Mouse (Mus musculus) induced T-regulatory cell, adult 2 months (primary cell): Measurements from ENCODE around the gene Tex22.

Experiments used
- DNase-seq: peaks from one replicate; pipeline ENCODE4 v3.0.0-alpha.2; 2012; ENCODE audit warnings: low read depth

Gene Tex22

GRCm38 (mm10) chr12:113056089-113056488 lies 18.2 kb upstream of the Tex22 start:
- DNase-seq: no peak

DNA sequence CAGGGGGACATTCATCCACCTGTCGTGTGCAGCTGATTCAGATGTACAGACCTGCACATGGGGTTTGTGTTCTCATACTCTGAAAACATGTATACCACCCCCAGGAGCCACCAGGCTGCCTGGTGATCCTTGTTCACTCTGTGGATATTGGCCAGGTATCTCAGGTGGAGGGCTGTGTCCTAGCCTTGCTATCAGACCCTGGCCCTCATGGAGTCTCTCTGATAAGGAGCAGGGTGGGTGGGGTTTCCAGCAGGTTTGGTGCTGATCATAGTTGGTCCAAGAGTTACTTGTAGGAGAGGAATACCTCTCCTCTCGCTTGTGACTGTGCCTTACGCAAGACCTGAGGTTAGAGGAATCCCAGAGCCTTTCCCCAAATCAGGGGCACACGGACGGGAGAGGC lies 14.1 kb upstream of the Tex22 start:
- no peak for DNase-seq

DNA sequence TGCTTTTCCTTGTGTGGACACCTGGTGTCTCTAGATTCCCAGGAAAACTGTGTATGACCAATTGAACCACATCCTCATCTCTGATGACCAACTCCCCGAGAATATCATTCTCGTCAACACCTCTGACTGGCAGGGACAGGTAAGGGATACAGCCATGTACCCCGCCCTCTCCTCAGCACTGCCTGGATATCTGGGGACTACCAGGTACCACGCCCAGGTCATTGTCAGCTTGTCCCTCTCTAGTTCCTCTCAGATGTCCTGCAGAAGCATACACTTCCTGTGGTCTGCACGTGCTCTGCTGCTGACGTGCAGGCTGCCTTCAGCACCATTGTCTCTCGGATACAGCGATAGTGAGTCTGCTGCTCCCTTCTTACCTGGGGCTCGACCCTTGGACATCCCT lies 12.7 kb upstream of the Tex22 start:
- no peak for DNase-seq

GRCm38 (mm10) chr12:113062201-113062600 lies 12.1 kb upstream of the Tex22 start:
- DNase-seq: no peak

- DNase-seq: no peak
Observed at GRCm38 (mm10) chr12:113063700-113064099, 10.6 kb upstream of the Tex22 start.

DNA sequence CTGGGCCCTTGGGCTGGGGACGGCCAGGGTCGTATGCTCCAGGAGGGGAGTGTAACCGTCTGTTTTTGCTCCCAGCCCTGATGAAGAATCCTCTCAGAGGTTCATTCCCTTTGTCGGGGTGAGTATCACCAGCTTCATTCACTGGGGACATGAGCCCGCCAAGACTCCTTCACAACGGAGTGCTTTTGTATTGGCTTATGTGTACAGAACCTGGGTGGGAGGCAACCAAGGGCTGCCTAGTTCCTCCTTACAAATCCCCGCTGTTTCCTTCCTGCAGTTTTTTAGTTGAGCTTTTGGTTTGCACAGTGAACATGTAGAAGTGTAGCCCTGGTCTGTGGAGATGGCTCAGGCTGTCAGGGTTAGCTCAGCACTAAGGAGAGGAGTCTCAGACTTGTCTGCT lies 6.3 kb upstream of the Tex22 start:
- no peak for DNase-seq

GRCm38 (mm10) chr12:113069389-113069788 lies 4.9 kb upstream of the Tex22 start:
- DNase-seq: no peak

GRCm38 (mm10) chr12:113071321-113071720 lies 3.0 kb upstream of the Tex22 start:
- no peak for DNase-seq

DNA sequence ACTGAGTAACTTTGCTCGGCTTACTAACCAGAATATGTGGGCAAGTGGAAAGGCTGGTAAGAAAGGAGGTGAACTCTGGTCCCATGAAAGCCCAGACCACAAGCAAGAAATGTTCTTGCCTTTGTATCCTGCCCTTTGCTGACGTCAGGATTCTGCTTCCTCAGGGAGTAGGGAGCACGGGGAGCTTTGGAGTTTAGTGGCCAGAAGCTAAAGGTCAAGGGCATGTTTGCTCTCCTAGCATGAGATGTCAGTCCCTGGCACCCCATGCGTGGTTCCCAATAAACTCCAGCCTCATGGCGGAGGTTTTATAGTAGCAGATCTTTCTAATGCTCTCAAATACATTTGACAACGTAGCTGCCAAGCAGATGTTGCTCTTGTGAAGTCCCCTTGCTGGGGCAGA lies 2.5 kb upstream of the Tex22 start:
- no peak for DNase-seq

DNA sequence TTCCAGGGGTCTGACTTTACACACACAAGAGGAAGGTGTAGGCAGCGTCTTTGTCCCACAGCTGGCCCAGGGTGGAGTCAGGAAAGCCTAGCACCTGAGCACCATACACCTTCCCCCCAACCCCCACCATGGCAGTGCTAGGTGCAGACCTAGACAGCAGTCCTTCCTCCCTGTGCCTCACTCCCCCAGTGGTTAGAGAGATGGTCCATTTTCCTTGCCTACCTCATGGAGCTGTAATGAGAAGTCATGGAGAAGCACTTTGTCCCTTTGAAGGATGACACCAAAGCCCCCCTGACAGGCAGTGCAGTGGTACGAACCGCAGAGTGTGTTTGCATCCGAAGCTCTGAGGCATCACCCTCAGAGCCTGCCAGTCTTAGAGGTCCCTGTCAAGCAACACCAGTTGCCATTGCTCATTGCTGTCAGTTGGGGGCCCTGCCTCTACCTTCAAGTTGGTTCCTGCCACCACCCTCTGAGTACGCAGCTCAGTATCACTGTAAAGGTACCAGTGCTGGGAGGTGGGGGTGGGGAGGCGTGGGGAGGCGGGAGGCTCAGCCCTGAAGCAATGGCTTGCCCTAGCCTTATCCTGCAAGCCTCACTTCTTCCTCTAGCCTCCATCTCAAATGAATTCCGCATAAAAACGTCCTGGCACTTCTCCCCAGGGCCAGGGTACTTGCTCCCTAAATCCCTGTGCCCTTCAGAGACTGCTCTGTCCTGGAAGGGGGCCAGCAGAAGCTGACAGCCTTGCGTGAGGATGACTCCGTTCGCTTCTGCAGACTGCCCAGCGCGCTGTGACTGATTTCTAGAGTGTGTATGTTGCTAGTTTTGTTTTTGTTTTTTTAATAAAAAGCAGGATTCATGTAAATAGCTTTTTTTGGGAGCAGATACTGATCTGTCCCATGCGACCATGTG lies 628 bp upstream of the Tex22 start:
- DNase-seq: peak; percentile 66

DNA sequence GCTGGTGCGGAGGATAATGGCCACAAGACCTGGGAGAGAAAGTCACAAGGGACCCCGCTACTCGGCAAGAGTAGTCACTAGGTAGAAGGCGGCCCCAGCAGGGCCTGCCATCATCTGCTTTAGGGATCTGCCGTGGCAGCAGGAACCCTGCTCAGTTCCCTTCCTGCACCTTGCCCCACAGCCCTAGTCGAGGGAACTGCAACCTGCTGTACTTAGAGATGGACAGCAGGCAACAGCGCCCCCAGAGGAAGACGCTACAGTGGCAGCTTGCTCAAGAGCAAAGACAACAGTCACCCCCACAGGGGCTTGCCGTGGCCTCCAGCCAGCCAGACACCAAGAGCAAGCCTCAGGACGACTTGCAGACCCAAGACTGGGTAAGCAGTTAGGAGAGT lies 757 bp downstream of the Tex22 start:
- DNase-seq: peak; percentile 94

GRCm38 (mm10) chr12:113075486-113075885 lies 1.2 kb downstream of the Tex22 start:
- DNase-seq: no peak

DNA sequence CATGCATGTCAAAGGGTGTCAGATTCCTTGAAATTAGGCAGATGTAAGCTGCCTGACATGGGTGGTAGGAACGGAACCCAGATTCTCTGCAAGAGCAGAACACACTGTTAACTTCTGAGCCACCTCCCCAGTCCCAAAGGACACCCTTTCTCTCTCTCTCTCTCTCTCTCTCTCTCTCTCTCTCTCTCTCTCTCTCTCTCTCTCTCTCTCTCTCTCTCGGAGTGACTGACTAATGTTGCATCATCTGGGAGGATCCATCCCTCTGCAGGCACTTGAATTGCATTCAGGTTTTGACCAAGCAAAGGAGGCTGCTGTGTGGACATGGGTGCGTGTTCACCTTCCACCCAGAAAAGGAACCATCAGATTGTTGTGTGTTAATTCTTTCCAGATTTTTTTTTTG lies 13.0 kb downstream of the Tex22 start:
- DNase-seq: no peak

DNA sequence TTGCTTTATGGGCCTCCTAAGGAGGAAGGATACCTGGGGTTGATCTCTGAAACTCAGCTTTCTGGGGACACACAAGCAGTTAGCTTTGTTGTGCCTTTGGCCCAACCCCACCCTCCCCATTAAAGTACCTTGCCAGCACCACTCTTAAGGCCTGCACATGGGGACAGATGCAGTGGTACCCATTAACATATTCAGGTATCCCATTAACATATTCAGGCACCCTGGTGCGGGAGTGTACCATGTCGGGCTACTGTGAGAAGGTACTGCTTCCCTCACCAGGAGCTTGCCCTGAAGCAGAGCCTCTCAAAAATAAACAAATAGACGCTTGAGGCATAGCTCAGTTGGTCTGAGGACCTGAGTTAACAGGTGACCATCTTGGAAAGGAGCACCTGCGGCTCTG lies 13.7 kb downstream of the Tex22 start:
- DNase-seq: no peak

GRCm38 (mm10) chr12:113089107-113089506 lies 14.8 kb downstream of the Tex22 start:
- no peak for DNase-seq

DNA sequence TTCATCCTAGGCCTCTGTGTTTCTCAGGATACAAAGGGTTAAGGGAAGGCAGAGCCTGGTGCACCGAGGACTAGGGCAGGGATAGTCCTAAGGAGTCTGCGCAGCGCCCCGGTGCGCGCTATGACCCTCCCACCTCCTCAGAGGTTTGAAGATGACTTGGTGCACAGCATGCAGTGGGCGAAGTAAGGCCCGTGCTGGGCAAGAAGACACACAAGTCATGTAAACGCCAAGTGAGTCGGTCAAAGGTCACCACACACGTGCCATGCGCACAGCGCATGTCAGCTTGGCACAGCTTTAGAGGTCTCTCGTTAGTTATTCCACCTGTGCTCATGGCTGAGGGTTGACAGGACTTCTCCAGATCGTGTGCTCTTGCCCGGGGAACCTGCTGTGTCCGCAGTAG lies 15.8 kb downstream of the Tex22 start:
- DNase-seq: no peak

DNA sequence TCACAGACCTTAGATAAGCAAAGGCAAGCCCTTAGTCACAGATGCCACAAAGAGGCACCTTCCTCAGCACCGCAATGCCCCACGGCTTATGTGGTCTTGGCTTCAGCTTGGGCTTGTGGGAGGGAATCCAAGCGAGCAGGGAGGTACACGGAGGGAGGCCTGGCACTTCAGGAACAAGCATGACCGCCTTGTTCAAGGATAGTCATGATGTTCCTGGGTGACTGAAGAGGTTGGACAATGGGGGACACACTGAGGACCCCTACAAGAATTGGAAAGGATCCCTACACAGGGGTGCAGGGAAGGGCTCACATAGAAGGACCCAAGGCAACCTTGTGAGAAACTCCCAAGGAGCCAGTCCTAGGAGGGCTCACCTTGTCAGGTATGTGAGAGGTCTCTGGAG lies 22.7 kb downstream of the Tex22 start:
- no peak for DNase-seq

DNA sequence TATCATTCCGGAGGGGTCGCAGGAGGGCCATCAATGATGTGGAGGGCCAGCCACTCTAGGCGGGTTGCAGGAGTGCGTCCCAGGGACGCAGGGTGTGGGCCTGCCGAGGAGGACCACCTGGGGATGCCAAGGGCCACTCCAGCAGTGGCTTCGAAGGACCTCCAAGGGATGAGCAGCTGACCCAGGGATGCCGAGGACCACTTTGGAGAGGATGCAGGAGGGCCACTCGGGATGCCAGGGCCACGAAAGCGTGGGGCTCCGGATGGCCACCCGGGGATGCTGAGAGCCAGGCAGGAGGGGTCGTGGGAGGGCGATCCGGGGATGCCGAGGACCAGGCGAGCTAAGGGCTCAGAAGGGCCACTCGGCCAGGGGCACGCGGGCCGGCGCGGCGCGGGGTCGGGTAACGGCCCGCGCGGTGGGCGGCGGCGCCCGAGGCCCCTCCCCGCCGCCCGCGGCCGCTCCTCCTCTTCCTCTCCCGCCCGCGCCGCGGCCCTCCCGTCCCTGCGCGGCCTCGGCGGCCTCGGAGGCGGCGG lies 23.5 kb downstream of the Tex22 start, which contains the start of gene Mta1:
Mta1 (plus strand) TSS at position 530 of the 533 bp plus-strand sequence.
- peak; percentile 77 for DNase-seq

GRCm38 (mm10) chr12:113098530-113099151 lies 24.3 kb downstream of the Tex22 start:
- peak; percentile 59 for DNase-seq

DNA sequence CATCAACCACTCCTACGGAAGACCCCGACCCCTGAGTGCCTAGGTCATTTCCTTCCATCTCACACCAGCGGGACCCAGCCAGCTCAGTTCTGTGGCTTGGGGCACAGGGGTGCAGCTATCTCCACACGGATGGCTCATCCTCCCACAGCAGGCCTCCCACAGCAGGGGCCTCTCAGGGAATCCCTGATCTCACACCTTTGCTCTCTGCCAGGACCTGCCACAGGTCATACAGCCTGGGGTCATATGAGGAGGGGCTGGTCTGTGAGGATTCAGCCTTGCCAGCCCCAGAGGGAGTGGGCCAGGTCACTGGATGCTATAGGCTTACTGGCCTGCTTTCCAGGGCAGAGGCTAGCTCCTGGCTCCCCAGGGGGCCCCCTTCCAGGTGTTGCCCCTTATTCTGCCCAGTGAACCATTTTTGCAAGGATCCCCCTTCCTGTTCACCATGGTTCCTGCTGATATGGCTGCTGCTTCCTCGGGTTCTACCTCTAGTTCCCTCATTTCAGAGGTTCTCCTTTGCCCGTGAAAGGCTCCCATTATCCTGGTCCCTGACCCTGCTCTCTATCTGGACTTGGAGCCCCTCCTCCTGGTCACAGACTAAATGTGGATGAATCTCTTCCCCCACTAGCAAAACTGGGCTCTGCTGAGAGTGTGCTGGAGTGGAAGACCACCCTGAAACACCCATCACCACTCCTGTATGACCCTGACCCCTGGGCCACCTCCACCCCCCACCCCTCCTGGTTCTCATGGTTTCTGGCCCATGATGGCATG lies 25.4 kb downstream of the Tex22 start:
- DNase-seq: peak; percentile 40

DNA sequence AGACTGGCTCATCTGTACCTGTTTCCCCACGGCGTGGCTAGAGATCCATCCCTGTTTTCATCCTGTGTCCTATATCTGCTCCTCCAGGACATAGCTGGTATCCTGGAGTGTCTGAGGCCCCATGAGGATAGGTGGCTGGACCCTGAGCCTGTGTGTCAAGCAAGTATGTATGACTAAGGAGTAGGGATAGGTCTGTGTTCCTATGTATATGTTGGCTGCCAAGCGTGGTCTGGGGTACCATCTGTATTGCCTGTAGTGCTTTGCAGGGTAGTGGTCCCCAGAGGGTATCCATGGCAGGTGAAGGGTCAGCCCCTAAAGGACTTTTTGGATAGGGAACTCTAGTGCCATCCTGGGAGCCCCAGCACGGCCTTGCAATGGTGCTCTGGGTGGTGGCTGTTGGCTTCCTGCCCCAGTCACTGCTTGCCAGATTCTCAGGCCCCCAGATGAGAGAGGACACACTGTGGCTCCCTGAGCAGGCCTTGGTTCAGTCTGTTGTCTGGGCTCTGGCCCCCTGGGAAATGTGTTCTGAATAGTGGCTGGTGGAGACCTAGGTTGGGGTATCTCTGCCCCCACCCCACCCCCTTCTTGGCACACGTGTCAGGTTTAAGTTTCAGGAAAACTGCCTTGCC lies 26.3 kb downstream of the Tex22 start:
- peak; percentile 27 for DNase-seq
